Mouse (Mus musculus) cortical plate, adult 2 months (tissue): ENCODE measurements around the gene Cited1. TPM values are rescaled to one million over a fixed set of nuclear protein-coding genes. Genes with fewer than 3 reads are reported as not detected.

ENCODE experiments used
- H3K27ac ChIP-seq: fragments of 200-500 bp; 2 replicates; pipeline ENCODE4 v1.5.1; 2012; ENCODE audit warnings: low read length, control low read depth, inconsistent platforms; ENCODE audit not compliant: insufficient read depth
- H3K4me1 ChIP-seq: fragments of 200-500 bp; 2 replicates; pipeline ENCODE4 v1.6.1; 2011; ENCODE audit warnings: low read length; ENCODE audit not compliant: control insufficient read depth, insufficient read depth
- H3K4me3 ChIP-seq: fragments of 200-500 bp; 2 replicates; pipeline ENCODE4 v1.5.1; 2011; ENCODE audit warnings: mild to moderate bottlenecking, low read length, control low read depth; ENCODE audit not compliant: insufficient read depth
- CTCF ChIP-seq: fragments of 200-500 bp; IDR thresholded peaks from 2 replicates; pipeline ENCODE4 v1.5.1; 2011; ENCODE audit warnings: mild to moderate bottlenecking, control low read depth, low read length; ENCODE audit not compliant: insufficient read depth; ENCODE audit errors: extremely low read depth
- POLR2A ChIP-seq: fragments of 200-500 bp; IDR thresholded peaks from 2 replicates; pipeline ENCODE4 v1.6.1; 2011; ENCODE audit warnings: mild to moderate bottlenecking, low read length, control low read depth; ENCODE audit not compliant: insufficient read depth; ENCODE audit errors: extremely low read depth
- polyA plus RNA-seq: library from polyadenylated mRNA; depleted of rRNA; stranded (reverse); fragments of >200 nt; gene quantifications from 2 replicates; pipeline ENCODE4 v1.2.3, GENCODE M21; 2012; rRNA removed

Cited1 gene
- 5.0 and 5.3 TPM in 2 replicates for polyA plus RNA-seq

DNA sequence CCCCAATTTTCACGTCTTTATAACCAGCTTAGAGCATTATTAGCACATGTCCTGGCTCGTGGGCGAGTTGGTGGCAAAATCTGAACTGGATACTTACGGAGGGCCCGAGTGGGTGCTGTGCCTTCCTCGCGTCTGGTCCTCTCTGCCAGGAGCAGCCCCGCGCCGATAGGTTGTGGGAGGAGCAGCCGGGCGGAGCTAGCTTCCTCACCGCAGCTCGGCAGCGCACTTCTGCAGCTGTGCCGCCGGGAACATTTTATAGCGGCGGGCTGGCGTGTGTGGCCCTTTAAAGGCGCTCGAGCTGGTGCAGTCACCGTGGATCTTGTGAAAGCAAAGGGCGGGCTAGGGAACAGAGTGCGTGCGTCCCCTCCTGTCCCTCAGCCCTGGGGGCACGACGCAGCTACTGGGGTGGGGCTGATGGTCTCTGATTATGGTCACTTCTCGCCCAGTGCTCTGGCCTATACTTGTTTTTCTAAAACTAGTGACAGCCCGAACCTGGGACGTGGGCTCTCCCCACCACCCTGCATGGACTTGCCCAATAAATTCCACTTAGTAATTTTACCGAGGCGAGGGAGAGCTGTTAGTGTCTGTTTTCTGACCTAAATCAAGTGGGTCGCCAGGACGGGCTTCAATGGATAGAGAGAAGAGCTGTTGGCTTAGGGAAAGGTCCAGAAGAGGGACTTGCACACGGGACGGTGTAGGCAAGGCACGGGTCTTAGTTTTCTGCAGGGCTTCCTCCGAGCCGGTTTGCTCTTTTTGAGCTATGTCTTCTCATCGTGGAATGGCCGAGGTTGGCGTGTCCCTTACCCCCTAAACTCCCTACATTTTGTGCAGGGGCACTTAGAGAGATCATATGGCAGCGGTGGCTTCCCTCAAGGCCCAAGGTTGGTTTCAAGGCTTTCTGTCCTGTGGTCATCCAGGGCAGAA lies at the start of gene Cited1:
Cited1 (minus strand) TSS at position 245 of the 924 bp plus-strand sequence.
- H3K4me1 ChIP-seq: no peaks in the 10 kb centered on the region
- no peak for TF ChIP-seq CTCF
- no peak for TF ChIP-seq POLR2A
- H3K4me3 ChIP-seq: peak within 1 kb of the TSS; percentile 67
- no peak within 1 kb of the TSS for H3K27ac ChIP-seq

DNA sequence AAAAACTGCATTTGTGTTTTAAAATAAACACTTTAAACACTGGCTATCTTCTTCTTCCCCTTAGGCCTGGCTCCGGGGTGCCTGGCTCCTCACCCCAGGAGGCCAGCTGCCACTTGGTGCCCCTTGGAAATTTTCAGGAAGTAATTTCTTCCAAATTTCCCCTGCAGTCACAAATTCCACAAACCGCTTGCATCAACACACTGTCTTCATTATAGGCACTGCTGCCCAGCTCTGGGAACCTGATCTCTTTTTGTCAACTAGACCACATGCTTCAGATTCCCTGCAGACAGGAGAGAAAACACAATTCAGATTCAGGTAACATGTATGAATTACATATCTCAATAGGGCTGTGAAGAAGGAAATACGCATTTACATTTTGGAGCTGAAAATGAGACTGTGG lies 32.9 kb upstream of the Cited1 start:
- TF ChIP-seq CTCF: no peak
- no peak for TF ChIP-seq POLR2A
- no peak overlapping the region for H3K4me3 ChIP-seq
- no peaks in the 10 kb centered on the region for H3K4me1 ChIP-seq
- H3K27ac ChIP-seq: no peak overlapping the region

DNA sequence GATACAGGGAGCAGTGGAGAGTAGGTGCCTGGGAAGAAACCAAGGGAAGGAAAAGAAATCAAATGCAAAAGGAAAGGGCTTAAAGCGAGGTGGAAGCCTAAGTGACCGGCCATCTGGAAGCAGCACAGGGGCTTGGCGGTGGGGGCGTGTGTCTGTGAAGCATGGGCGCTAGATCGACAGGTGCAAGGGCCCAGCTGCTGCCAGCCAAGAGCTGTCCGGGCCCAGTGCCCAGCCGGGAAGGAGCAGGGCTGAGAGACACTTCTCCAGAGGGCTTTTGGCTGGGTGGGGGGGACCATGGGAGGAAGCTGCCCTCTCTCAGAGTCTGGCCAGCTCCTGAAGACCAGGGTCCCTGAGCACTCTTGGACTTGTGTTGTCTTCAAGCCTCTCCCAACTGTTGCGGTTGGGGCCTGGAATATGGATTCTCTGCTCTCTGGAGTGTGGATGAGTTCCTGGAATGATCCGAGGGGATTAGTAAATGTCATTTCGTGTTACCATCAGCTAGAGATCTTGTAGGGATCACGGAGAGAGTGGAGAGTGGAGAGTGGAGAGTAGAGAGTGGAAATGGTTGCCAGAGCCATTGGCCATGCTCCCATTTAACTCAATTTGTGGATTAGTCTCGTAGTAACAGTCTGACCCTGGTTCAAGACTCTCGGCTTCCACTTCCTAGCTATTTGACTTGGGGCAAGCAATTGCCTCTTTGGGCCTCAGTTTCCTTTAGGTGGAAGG lies 10.8 kb upstream of the Cited1 start:
- Histone ChIP-seq H3K4me3 (no peak overlapping the region), H3K27ac (no peak overlapping the region), H3K4me1 (no peaks in the 10 kb centered on the region)
- TF ChIP-seq POLR2A (no peak), CTCF (no peak)

DNA sequence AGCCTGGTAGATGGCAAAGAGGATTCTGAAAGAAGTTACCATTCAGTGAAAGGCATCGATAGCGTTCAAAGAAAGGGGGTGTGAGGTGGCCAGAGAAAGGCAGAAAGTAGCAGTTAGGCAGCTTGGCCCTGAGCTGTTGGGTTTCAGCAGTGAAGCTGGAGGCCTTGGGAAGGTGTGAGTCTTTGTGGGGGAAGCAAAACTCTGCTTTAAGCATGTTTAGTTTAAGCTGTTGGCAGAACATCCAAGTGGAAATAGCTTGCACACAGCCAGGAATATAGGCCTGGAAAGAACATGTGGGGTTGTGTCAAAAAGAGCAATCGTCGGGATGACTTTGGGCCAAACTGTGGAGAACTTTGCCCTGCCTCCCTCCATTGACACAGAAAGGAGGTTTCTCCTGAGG lies 7.8 kb upstream of the Cited1 start:
- no peak for TF ChIP-seq POLR2A
- TF ChIP-seq CTCF: no peak
- no peak overlapping the region for H3K4me3 ChIP-seq
- no peaks in the 10 kb centered on the region for H3K4me1 ChIP-seq
- H3K27ac ChIP-seq: no peak overlapping the region

DNA sequence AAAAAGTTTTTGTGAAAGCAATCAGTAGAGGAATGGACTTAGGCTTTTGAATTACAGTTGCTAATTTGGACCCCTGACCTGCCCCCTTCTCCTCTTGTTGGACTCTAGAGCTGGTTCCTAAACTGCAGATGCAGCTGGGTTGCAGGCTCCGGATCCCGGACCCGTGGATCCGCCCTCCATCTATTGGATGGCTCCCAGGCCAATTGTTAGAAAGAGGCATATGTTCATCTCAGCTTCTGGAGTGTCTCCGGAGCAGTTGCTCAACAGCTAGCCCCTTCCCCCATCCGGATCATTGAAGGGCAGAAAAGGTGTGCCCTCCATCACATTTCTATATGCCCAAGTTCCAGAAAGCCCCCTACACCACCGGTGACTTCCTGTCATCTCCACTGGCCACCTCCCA lies 1.9 kb upstream of the Cited1 start:
- Histone ChIP-seq H3K4me3 (no peak overlapping the region), H3K4me1 (no peaks in the 10 kb centered on the region), H3K27ac (no peak overlapping the region)
- TF ChIP-seq CTCF: no peak

DNA sequence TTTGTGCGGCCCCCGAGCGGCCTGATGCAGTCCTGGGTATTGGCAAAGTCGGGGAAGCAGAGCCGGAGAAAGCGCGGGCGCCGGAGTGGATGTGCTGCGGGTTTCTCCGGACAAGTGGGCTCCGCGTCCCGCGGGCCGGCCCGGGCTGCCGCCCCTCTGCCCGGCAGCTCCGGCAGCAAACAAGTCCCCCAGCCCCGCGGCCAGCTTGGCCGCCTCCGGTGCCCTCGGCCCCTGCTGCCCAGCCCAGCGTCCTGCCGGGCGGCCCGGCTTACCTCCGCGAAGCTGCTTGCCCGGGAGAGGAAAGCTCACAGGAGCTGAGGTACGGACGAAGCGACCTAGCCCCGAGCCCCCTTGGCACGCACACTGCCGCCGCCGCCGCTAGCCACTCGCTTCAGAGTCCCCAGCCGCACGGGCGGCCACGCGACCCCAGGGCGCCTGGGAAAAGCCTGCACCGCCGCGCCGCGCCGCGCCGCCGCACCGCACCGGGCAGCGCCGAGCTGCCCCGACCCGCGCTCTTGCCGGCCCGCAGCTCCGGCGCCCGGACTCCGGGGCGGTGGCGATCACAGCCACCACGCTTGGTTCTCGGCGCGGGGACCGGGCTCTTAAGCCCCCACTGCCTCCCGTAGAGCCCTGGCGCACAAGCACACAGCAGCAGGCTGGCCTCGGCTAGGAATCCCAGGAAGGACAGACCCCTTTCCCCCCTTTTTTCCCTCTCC lies 602 bp downstream of the Cited1 start:
- no peaks in the 10 kb centered on the region for H3K4me1 ChIP-seq
- TF ChIP-seq CTCF (no peak), POLR2A (no peak)
- H3K27ac ChIP-seq: no peak overlapping the region
- H3K4me3 ChIP-seq: peak overlapping the region; percentile 67

DNA sequence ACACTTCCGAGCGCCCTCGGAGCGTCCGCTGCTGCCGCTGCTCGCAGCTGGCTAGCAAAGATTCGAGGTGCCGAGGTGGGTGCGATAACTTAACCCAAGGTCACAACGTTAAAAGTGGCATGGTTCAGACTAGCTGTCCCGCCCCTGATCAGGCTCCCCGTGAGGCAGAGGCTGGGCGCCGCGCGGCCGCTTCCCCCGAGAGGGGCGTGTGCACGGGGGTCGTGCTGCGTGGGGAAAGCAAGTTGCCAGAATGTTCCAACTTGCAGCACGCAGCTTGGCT lies 1.1 kb downstream of the Cited1 start:
- no peak overlapping the region for H3K27ac ChIP-seq
- peak overlapping the region; percentile 67; the same call in 1 of the 2 replicates for H3K4me3 ChIP-seq
- TF ChIP-seq CTCF: no peak
- no peaks in the 10 kb centered on the region for H3K4me1 ChIP-seq

DNA sequence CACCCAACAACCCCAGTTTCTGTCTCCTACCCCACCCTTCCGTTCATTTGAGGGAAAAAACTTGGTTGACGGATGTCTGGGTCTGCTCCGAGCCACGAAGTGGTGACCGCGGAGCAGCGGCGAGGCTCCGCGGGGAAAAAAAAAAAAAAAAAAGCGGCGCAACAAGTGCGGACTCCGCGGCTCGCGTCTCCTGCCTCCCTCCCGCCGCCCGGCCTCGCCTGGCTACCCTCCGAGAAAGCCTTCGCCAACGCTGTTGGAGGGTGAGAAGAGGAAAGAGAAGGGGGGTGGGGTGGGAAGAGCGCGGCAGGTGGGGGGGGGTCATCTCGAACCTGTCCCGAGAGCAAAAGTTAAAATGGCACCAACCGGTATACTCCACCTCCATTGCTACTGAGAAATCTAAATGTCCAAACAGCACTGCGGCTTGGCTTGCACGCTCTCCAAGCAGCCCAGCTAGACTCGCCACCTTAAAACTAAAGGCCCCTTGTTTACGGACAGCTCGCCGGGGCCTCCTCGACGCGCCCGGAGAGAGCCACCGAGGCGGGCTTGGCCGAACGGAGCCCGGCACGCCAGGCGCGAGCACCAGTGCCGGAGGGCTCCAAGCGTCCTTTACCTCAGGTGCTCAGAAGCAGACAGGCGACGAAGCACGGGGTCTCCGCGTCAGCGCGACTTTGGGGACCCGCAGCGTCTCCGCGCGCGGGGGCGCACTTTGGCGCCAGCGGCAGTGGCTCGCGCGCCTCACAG lies 1.7 kb downstream of the Cited1 start:
- TF ChIP-seq CTCF: no peak
- TF ChIP-seq POLR2A: no peak
- no peak overlapping the region for H3K27ac ChIP-seq
- no peaks in the 10 kb centered on the region for H3K4me1 ChIP-seq
- peak overlapping the region; percentile 67; the same call in 1 of the 2 replicates for H3K4me3 ChIP-seq

DNA sequence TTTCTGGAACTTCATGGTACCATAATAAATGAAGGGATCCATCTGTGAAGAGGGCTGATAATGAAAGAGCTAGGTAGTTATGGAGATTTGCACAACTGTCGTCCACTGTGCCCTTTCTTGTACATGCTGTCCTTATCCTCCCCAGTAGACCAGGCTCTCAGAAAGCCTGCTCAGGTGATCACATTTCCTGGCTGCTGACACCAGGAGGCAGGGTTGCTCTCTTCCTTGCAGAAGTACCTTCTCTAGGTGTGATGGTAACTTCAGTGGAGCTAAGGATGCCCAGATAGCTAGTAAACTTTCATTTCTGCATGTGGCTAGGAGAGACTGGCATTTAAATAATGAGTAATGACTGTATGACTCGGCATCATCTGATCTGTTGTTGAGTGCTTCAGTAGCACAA lies 7.6 kb downstream of the Cited1 start:
- no peaks in the 10 kb centered on the region for H3K4me1 ChIP-seq
- TF ChIP-seq POLR2A (no peak), CTCF (no peak)
- H3K4me3 ChIP-seq: no peak overlapping the region
- H3K27ac ChIP-seq: no peak overlapping the region
